Mouse (Mus musculus) heart, postnatal 0 days (tissue): Measurements from ENCODE around the gene Grasp.

Source experiments
- CTCF ChIP-seq: IDR thresholded peaks from 2 replicates; pipeline ENCODE4 v1.5.1; 2016; ENCODE audit warnings: antibody characterized with exemption, control low read depth, low read depth
- EP300 ChIP-seq: IDR thresholded peaks from 2 replicates; pipeline ENCODE4 v1.6.1; 2016; ENCODE audit warnings: antibody characterized with exemption, low read depth

DNA sequence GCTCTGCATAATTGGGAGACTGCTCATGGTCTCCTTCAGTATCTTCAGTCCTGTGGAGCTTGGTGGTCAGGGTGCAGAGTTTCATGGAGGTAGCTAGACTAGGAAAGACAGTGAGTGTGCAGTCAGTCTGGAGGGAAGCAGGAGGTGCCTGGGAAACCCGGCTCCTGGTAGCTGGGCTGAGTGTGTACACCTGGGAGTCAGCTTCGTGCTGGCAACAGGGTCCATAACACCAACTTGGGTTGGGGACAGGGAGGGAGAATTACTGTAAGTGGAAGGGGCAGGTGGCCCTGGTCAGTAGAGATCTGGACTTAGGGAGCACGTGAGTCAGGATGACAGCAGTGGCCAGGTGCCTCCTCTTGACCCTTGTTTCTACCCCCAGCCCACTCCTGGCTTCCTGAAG lies 35.9 kb downstream of the Grasp start:
- TF ChIP-seq CTCF (no peak), EP300 (no peak)
